8 mouse cellular contexts compared by ENCODE assay signal in the genomic region with DNA sequence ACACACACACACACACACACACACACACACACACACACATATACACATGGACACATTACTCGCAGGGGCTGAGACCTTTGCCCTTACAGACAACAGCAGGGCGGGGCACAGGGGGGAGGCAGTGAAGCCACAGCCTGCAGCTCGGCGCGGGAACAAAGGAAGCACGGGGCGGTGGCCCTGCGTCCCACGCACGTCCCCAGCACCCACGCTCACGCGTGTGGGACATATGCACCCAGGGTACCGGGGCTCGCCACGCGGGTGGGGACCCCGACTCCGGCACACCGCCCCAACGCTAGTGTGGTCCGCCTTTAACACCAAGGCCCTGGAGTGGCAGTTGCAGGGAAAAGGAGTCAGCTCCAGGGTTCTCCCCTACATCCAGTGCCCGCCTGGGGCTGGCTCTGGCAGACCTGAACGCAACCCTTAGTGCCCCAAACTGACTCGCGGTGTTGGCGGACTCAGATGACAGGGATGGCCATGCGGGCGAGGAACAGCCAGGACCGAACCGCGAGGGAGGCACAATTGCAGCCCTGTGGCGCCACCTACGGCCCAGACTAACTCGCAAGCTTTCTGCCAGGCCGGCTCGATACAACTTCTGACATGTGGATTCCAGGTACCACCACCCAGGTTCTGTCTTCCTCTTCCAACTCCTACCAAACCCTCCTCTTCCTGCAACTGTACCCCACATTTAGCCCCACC.
DNase-seq lines count a peak whose midpoint lies in the region; ATAC-seq lines count a peak whose summit lies in the region.

No protein-coding gene starts in this region.

- ATAC-seq in embryonic facial prominence, embryonic 13.5 days (ENCODE audit: insufficient number of reproducible peaks, insufficient read depth, low FRiP score, low TSS enrichment, low read depth) = peak; percentile 45; the same call in 1 of the 2 replicates
- ATAC-seq in heart, embryonic 11.5 days (replicated peaks; ENCODE audit: insufficient number of reproducible peaks, low FRiP score, low TSS enrichment) = no peak
- peak; percentile 69 for ATAC-seq in kidney, embryonic 15.5 days (replicated peaks; ENCODE audit: low FRiP score)
- ATAC-seq in limb, embryonic 15.5 days (ENCODE audit: insufficient number of reproducible peaks, low FRiP score, low TSS enrichment, low read depth) = peak; percentile 46; the same call in 1 of the 2 replicates

- no peaks in the 10 kb centered on the region for H3K36me3 ChIP-seq in embryonic facial prominence, embryonic 13.5 days
- H3K36me3 ChIP-seq in heart, embryonic 11.5 days (ENCODE audit: control insufficient read depth, insufficient read depth, low read length) = no peaks in the 10 kb centered on the region
- no peaks in the 10 kb centered on the region for H3K36me3 ChIP-seq in kidney, embryonic 15.5 days
- no peaks in the 10 kb centered on the region for H3K36me3 ChIP-seq in limb, embryonic 15.5 days

- H3K27ac ChIP-seq in embryonic facial prominence, embryonic 13.5 days = no peak overlapping the region
- H3K27ac ChIP-seq in heart, embryonic 11.5 days (ENCODE audit: low read depth, low read length) = no peak overlapping the region
- no peak overlapping the region for H3K27ac ChIP-seq in kidney, embryonic 15.5 days
- H3K27ac ChIP-seq in limb, embryonic 15.5 days = no peak overlapping the region

- DNase-seq in 3T3-L1 (ENCODE audit: low read depth, low spot score) = peak; percentile 44
- peak; percentile 93 for DNase-seq in adrenal gland, postnatal 25 days
- peak; percentile 26 to 57 for DNase-seq in monocyte, adult 2 months (ENCODE audit: low read depth in 1 of 2, low spot score in 2 of 2)
- peak; percentile 58 to 71 for DNase-seq in spleen, postnatal 14 days (ENCODE audit: low spot score in 2 of 2)

- WGBS in embryonic facial prominence, embryonic 13.5 days = 16% methylated on average over 37 of the region's 37 CpGs
- 19% methylated on average over 36 of the region's 37 CpGs for WGBS in heart, embryonic 11.5 days (ENCODE audit: insufficient replicate concordance)
- 23% methylated on average over 37 of the region's 37 CpGs for WGBS in kidney, embryonic 15.5 days
- WGBS in limb, embryonic 15.5 days = 19% methylated on average over 37 of the region's 37 CpGs

- H3K4me1 ChIP-seq in embryonic facial prominence, embryonic 13.5 days = peaks cover 4% of the 10 kb centered on the region; the same call in 1 of the 2 replicates
- no peaks in the 10 kb centered on the region for H3K4me1 ChIP-seq in heart, embryonic 11.5 days (ENCODE audit: control insufficient read depth, insufficient read depth, low read length)
- peaks cover 14% of the 10 kb centered on the region for H3K4me1 ChIP-seq in kidney, embryonic 15.5 days
- H3K4me1 ChIP-seq in limb, embryonic 15.5 days = peaks cover 6% of the 10 kb centered on the region

- no peaks in the 10 kb centered on the region for H3K9me3 ChIP-seq in embryonic facial prominence, embryonic 13.5 days
- H3K9me3 ChIP-seq in heart, embryonic 11.5 days (replicated peaks; ENCODE audit: control insufficient read depth, low read length) = no peaks in the 10 kb centered on the region
- H3K9me3 ChIP-seq in kidney, embryonic 15.5 days (replicated peaks) = no peaks in the 10 kb centered on the region
- H3K9me3 ChIP-seq in limb, embryonic 15.5 days = no peaks in the 10 kb centered on the region

- peak overlapping the region; percentile 77 for H3K9ac ChIP-seq in embryonic facial prominence, embryonic 13.5 days
- H3K9ac ChIP-seq in heart, embryonic 11.5 days (ENCODE audit: low read depth, low read length) = peak overlapping the region; percentile 72
- H3K9ac ChIP-seq in kidney, embryonic 15.5 days = peak overlapping the region; percentile 56
- H3K9ac ChIP-seq in limb, embryonic 15.5 days = peak overlapping the region; percentile 37; the same call in 1 of the 2 replicates

- peak overlapping the region; percentile 95 for H3K4me2 ChIP-seq in embryonic facial prominence, embryonic 13.5 days
- peak overlapping the region; percentile 92 for H3K4me2 ChIP-seq in heart, embryonic 11.5 days
- H3K4me2 ChIP-seq in kidney, embryonic 15.5 days = peak overlapping the region; percentile 87
- H3K4me2 ChIP-seq in limb, embryonic 15.5 days = peak overlapping the region; percentile 85

- peaks cover 4% of the 10 kb centered on the region for H3K27me3 ChIP-seq in embryonic facial prominence, embryonic 13.5 days
- no peaks in the 10 kb centered on the region for H3K27me3 ChIP-seq in heart, embryonic 11.5 days (ENCODE audit: control insufficient read depth, insufficient read depth, low read length)
- H3K27me3 ChIP-seq in kidney, embryonic 15.5 days = no peaks in the 10 kb centered on the region
- H3K27me3 ChIP-seq in limb, embryonic 15.5 days = peaks cover 10% of the 10 kb centered on the region

- H3K4me3 ChIP-seq in embryonic facial prominence, embryonic 13.5 days = peak overlapping the region; percentile 47
- peak overlapping the region; percentile 45 for H3K4me3 ChIP-seq in heart, embryonic 11.5 days (ENCODE audit: low read depth, low read length)
- H3K4me3 ChIP-seq in kidney, embryonic 15.5 days (replicated peaks) = peak overlapping the region; percentile 42
- H3K4me3 ChIP-seq in limb, embryonic 15.5 days = peak overlapping the region; percentile 39

Comparison
In these comparisons a context has a peak if more than half of its experiments do, and no peak if none do; other contexts are left out.
1. DNase-seq: peak in every context shown above with its lines; median percentile 93 in adrenal gland, postnatal 25 days; 64 in spleen, postnatal 14 days; 44 in 3T3-L1; 42 in monocyte, adult 2 months.